Mouse (Mus musculus): ENCODE results near the gene Rgl3. TPM values are rescaled to one million over a fixed set of nuclear protein-coding genes. Genes with fewer than 3 reads are reported as not detected.

Rgl3 gene
- polyA plus RNA-seq, 1 experiment from 2014 or later = 34.2 TPM

DNA sequence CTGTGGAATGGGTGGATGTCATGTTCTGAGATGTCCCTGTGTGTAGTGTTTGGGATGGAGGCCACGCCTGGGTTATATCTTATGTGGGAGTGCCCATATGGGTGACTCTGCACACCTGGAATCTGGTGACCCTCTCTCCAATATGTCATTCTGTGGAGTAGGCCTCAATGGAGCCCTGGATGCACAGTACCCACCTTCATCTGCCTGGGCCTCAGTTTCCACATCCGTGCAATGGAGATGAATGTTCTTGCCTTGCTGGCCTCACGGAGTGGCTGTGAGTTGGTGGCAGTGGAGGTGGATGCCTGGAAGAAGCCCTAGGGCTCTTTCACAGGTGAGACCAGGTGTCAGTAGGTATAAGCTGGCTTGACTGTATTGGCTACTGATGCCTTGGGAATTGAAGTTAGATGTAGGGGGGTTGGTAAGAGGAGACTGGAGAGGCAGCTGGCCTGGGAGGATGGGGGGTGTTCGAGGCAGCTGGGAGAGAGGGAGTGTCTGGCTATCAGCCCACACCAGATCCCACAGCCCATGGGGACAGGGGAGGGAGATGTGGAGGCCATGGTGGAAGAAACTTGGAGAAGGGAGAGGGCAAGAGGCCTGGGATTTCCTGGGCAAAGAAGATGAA, 50.9 kb downstream of the Rgl3 start:
- Histone ChIP-seq H3K9ac (replicated peaks; ENCODE audit: low read length) (no peak overlapping the region), H3K4me3 (ENCODE audit: low read length) (no peak overlapping the region), H3K4me1 (ENCODE audit: insufficient read depth, low read length) (peaks cover 9% of the 10 kb centered on the region; the same call in 1 of the 2 replicates), H3K27me3 (ENCODE audit: insufficient read depth, low read length) (no peaks in the 10 kb centered on the region), H3K36me3 (ENCODE audit: insufficient read depth, low read length) (no peaks in the 10 kb centered on the region), H3K9me3 (ENCODE audit: low read length) (no peaks in the 10 kb centered on the region), H3K27ac (ENCODE audit: low read length) (no peak overlapping the region), H3K4me2 (replicated peaks; ENCODE audit: low read depth, low read length) (no peak overlapping the region)
- WGBS = 83% methylated on average over 4 of the region's 4 CpGs
- no peak for ATAC-seq (ENCODE audit: low FRiP score, low TSS enrichment)

DNA sequence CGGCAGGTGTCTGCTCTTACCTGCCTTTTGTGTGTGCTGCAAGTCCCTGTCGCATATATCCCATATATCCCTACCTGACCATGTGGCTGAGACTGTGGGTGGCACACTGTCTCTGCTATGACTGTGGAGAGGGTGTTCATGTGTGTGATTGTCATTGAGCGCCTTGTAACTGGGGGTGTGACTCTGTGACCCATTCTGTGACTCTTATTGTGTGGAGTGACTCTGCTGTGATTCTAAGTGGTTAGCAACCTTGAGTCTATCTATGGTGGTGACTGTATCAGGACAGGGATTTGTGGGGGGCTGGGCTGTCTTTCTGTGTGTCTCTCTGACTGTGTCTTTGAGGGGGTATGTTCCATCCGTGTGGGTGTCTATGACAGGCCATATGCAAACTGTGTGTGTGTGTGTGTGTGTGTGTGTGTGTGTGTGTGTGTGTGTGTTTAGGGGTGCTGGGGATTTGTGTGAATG, 51.5 kb downstream of the Rgl3 start:
- Histone ChIP-seq H3K9me3 (ENCODE audit: low read length) (no peaks in the 10 kb centered on the region), H3K4me2 (replicated peaks; ENCODE audit: low read depth, low read length) (peak overlapping the region; percentile 75), H3K27me3 (ENCODE audit: insufficient read depth, low read length) (no peaks in the 10 kb centered on the region), H3K9ac (replicated peaks; ENCODE audit: low read length) (no peak overlapping the region), H3K4me1 (ENCODE audit: insufficient read depth, low read length) (peaks cover 9% of the 10 kb centered on the region; the same call in 1 of the 2 replicates), H3K36me3 (ENCODE audit: insufficient read depth, low read length) (no peaks in the 10 kb centered on the region), H3K4me3 (ENCODE audit: low read length) (no peak overlapping the region), H3K27ac (ENCODE audit: low read length) (no peak overlapping the region)
- ATAC-seq (ENCODE audit: low FRiP score, low TSS enrichment) = no peak
- 79% methylated on average over 4 of the region's 4 CpGs for WGBS

DNA sequence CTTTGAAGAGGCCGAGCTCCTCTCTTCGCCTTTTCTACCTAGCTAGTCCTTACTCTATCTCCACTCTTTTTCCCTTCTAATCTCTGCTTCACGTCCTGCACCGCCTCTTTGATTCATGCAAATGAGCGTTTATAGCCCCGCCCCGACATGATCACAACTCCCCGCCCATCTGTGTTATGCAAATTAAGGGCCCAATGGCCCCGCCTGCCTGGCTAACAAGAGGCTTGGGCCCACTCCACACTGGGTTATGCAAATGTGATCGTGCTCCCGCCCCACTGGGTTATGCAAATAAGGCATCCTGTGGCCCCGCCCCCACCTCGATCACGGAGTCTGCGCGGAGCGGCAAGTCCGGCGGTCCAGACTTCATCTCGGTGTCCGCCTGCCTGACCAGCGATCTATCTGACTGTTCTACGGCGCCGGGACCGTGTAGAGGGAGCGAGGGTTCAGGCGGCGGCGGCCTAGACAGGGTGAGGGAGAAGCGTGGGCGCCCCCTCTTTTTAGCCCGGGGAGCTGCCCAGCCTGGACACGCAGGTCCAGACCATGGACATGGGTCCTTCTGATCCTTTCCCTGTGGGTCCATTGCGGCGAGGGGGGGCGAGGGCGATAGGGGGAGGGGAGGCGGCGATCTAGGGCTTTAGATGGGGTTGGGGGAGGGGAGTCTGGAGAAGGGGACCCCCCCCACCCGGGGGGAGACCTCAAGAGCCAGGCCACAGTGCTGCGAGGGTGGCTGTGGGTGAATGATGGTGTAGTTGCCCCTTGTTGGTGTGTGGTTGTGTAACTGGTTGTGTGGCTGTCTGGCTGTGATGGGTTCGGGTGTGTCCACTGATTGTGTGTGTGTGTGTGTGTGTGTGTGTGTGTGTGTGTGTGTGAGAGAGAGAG, 52.3 kb downstream of the Rgl3 start, which contains the start of gene Plppr2:
Gene Plppr2, plus strand, starts transcription at position 342 of the 879 bp plus-strand sequence.
- Histone ChIP-seq H3K9ac (replicated peaks; ENCODE audit: low read length) (peak within 1 kb of the TSS; percentile 67), H3K4me3 (ENCODE audit: low read length) (peak within 1 kb of the TSS; percentile 65), H3K36me3 (ENCODE audit: insufficient read depth, low read length) (no peaks in the 10 kb centered on the region), H3K4me2 (replicated peaks; ENCODE audit: low read depth, low read length) (peak within 1 kb of the TSS; percentile 75), H3K4me1 (ENCODE audit: insufficient read depth, low read length) (peaks cover 9% of the 10 kb centered on the region; the same call in 1 of the 2 replicates), H3K27me3 (ENCODE audit: insufficient read depth, low read length) (no peaks in the 10 kb centered on the region), H3K9me3 (ENCODE audit: low read length) (no peaks in the 10 kb centered on the region), H3K27ac (ENCODE audit: low read length) (peak within 1 kb of the TSS; percentile 31; the same call in 1 of the 2 replicates)
- peak; percentile 98 for ATAC-seq (ENCODE audit: low FRiP score, low TSS enrichment)
- 3% methylated on average over 41 of the region's 43 CpGs for WGBS

DNA sequence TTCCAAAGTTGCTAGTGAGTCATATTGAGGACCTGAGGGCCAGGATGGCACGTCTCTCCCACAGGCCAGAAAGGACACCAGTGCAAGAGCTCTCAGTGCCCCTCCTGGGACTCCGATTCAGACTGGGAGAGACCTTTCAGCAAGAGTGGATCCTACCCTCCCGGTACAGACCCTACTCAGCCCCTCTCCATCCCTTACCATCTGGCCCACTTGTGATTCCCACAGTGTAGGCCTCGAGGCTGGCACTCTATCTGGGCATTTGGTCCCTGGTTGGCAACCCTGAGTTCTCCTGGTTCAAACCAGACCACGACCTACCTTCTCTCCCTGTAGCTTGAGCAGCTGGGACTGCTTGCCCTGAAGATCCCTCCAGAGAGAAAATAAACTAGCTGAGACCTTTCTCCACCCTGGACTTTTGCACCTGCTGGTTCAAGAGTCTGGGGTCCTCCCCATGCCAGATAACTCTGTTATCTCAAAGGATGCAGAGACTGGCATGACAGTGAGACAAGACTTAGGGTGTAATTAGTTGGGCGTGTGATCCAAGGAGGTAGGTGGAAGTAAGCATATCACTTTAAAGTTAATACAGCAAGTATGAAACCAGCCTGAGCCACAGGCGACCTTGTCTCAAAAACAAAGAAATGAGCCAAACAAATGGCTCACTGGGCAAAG, 53.6 kb downstream of the Rgl3 start:
- 86% methylated on average over 7 of the region's 7 CpGs for WGBS

DNA sequence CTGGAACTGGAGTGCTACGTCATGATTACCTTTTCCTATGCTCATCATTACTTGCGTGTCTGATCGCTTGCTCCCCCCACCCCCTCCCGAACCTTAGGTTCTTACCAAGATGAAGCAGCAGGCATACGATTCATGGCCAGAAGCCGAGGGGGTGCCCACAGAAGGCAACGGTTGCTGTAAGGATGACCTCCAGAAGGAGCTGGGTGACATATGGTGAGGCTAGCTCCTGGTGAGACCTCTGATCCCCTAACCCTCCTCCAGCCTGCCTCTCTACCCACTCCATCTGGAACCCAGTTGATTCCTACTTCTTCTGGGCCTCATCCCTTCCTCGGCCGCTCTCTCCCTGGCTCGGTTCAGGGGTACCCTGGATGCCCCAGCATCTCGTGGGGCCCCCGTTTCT, 55.2 kb downstream of the Rgl3 start:
- 89% methylated on average over 12 of the region's 12 CpGs for WGBS
- Histone ChIP-seq H3K27me3 (ENCODE audit: insufficient read depth, low read length) (no peaks in the 10 kb centered on the region), H3K4me3 (ENCODE audit: low read length) (no peak overlapping the region), H3K4me2 (replicated peaks; ENCODE audit: low read depth, low read length) (no peak overlapping the region), H3K9ac (replicated peaks; ENCODE audit: low read length) (no peak overlapping the region), H3K36me3 (ENCODE audit: insufficient read depth, low read length) (no peaks in the 10 kb centered on the region), H3K9me3 (ENCODE audit: low read length) (no peaks in the 10 kb centered on the region), H3K27ac (ENCODE audit: low read length) (no peak overlapping the region), H3K4me1 (ENCODE audit: insufficient read depth, low read length) (peaks cover 9% of the 10 kb centered on the region; the same call in 1 of the 2 replicates)
- ATAC-seq (ENCODE audit: low FRiP score, low TSS enrichment) = no peak

More for the DNA sequence above, 53.6 kb downstream of the Rgl3 start:
- Histone ChIP-seq H3K4me2 (replicated peaks; ENCODE audit: low read depth, low read length) (no peak overlapping the region), H3K36me3 (ENCODE audit: insufficient read depth, low read length) (no peaks in the 10 kb centered on the region), H3K4me3 (ENCODE audit: low read length) (no peak overlapping the region), H3K9me3 (ENCODE audit: low read length) (no peaks in the 10 kb centered on the region), H3K27ac (ENCODE audit: low read length) (no peak overlapping the region), H3K27me3 (ENCODE audit: insufficient read depth, low read length) (no peaks in the 10 kb centered on the region), H3K9ac (replicated peaks; ENCODE audit: low read length) (no peak overlapping the region), H3K4me1 (ENCODE audit: insufficient read depth, low read length) (peaks cover 9% of the 10 kb centered on the region; the same call in 1 of the 2 replicates)
- no peak for ATAC-seq (ENCODE audit: low FRiP score, low TSS enrichment)

DNA sequence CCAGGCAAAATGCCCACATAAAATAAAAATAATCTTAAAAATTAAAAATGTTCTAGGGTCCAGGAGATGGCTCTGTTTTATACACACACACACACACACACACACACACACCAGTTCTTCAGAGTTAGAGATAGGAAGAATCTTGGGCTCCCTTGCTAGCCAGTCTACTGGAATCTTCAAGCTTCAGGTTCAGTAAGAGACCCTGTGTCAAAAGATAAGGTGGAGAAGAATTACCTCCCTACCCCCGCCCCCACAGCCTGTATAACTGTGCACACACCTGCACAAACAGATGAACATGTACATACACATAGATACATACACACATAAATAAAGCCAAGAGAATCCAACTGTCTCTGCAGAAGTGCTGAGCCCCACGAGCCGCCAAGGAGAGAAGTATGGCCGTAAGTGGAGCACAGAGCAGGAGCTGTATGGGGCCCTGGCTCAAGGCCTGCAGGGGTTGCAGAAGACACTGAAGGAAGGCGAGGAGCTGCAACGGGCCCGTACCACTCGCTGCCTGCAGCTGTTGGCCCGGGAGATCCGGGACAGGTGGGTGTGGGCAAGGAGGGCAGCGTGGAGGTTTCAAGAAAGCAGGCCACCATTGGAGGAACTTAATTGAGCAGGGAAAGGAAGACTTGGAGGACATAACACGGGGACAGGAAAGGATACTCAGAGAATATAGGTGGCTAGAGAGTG, 56.7 kb downstream of the Rgl3 start:
- no peaks in the 10 kb centered on the region for H3K9me3 ChIP-seq (ENCODE audit: low read length)

DNA sequence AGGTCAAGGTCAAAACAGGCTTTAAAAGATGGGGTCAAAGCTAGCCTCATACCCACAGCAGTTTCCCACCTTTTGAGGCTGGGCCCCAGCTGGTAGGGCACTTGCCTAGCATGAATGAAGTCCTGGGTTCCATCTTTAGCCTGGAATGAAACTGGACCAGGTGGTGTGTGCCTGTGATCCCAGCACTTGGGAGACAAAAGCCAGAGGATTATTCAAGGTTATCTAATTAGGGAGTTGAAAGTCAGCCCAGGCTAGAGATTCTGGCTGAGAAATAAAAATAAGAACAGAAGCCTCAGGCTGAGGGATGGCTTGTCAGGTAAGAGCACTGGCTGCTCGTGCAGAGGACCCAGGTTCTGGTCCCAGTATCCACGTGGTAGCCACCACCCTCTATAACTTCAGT, 57.2 kb downstream of the Rgl3 start:
- Histone ChIP-seq H3K27ac (ENCODE audit: low read length) (no peak overlapping the region), H3K4me1 (ENCODE audit: insufficient read depth, low read length) (peaks cover 5% of the 10 kb centered on the region), H3K9ac (replicated peaks; ENCODE audit: low read length) (no peak overlapping the region), H3K27me3 (ENCODE audit: insufficient read depth, low read length) (no peaks in the 10 kb centered on the region), H3K4me3 (ENCODE audit: low read length) (no peak overlapping the region), H3K9me3 (ENCODE audit: low read length) (no peaks in the 10 kb centered on the region), H3K36me3 (ENCODE audit: insufficient read depth, low read length) (no peaks in the 10 kb centered on the region), H3K4me2 (replicated peaks; ENCODE audit: low read depth, low read length) (no peak overlapping the region)
- 80% methylated on average over 2 of the region's 2 CpGs for WGBS
- no peak for ATAC-seq (ENCODE audit: low FRiP score, low TSS enrichment)

More for the DNA sequence above, 56.7 kb downstream of the Rgl3 start:
- H3K27me3 ChIP-seq (ENCODE audit: insufficient read depth, low read length) = no peaks in the 10 kb centered on the region
- H3K4me2 ChIP-seq (replicated peaks; ENCODE audit: low read depth, low read length) = no peak overlapping the region
- no peaks in the 10 kb centered on the region for H3K36me3 ChIP-seq (ENCODE audit: insufficient read depth, low read length)
- 55% methylated on average over 12 of the region's 12 CpGs for WGBS
- H3K27ac ChIP-seq (ENCODE audit: low read length) = no peak overlapping the region
- no peak overlapping the region for H3K9ac ChIP-seq (replicated peaks; ENCODE audit: low read length)
- H3K4me1 ChIP-seq (ENCODE audit: insufficient read depth, low read length) = peaks cover 10% of the 10 kb centered on the region
- no peak for ATAC-seq (ENCODE audit: low FRiP score, low TSS enrichment)
- H3K4me3 ChIP-seq (ENCODE audit: low read length) = no peak overlapping the region

DNA sequence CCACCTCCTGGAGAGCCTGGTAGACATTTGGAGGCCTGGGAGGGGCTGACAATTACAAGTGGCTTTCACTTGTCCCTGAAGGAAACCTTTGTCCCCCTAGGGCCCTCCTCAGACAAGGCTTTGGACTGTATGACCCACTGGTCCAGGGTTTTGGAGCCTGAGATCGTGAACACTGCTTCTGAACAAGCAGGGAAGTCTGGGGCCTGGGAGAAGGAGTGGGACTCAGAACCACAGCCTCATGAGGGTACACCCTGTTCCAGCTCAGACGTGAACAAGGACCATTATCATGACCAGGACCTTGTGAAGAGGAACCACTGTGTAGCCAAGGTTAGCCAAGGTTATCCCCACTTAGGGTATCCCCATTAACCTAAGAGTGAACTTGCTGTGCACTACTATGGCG, 60.0 kb downstream of the Rgl3 start:
- ATAC-seq (ENCODE audit: low FRiP score, low TSS enrichment) = no peak
- no peak overlapping the region for H3K4me3 ChIP-seq (ENCODE audit: low read length)
- 82% methylated on average over 3 of the region's 3 CpGs for WGBS
- no peak overlapping the region for H3K9ac ChIP-seq (replicated peaks; ENCODE audit: low read length)
- H3K4me1 ChIP-seq (ENCODE audit: insufficient read depth, low read length) = peaks cover 18% of the 10 kb centered on the region
- no peak overlapping the region for H3K4me2 ChIP-seq (replicated peaks; ENCODE audit: low read depth, low read length)
- no peaks in the 10 kb centered on the region for H3K9me3 ChIP-seq (ENCODE audit: low read length)
- no peaks in the 10 kb centered on the region for H3K27me3 ChIP-seq (ENCODE audit: insufficient read depth, low read length)
- no peak overlapping the region for H3K27ac ChIP-seq (ENCODE audit: low read length)
- H3K36me3 ChIP-seq (ENCODE audit: insufficient read depth, low read length) = 0 out of 2 replicates have a peak, but pooled peaks cover 7% of the 10 kb centered on the region

DNA sequence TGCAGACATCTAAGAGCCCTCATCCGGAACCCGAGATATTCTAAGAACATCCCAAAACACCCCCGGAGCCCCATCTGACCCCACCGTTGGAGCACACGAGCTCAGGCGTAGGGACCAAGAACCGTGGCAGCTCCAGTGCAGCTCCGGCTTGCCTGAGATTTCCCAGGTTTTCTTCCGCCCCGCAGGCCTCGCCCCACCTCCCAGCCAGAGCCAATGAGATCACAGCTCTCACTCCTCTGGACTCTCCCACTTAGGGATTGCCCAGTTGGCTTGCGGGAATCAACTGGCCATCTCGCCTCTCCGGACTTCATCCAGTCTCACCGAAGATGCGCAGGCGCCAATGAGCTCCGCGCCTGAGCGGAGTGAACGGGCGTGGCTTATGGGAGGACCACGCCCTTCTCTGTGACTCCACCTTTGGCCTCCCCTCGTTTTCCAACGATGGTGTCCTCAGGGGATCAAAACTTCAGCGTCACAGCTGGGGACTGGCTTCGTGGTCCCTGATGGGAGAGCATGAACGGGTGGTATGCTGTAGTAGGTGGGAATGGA, 62.0 kb downstream of the Rgl3 start, which contains the start of the genes Ccdc159 and Tmem205:
Gene Ccdc159, plus strand, starts transcription at position 264 of the 546 bp plus-strand sequence.
Gene Tmem205, minus strand, starts transcription at position 349 of the 546 bp plus-strand sequence.
- Histone ChIP-seq H3K9ac (replicated peaks; ENCODE audit: low read length) (peak within 1 kb of the TSS; percentile 70), H3K27ac (ENCODE audit: low read length) (peak within 1 kb of the TSS; percentile 35), H3K9me3 (ENCODE audit: low read length) (no peaks in the 10 kb centered on the region), H3K4me2 (replicated peaks; ENCODE audit: low read depth, low read length) (peak within 1 kb of the TSS; percentile 64), H3K36me3 (ENCODE audit: insufficient read depth, low read length) (0 out of 2 replicates have a peak, but pooled peaks cover 9% of the 10 kb centered on the region), H3K27me3 (ENCODE audit: insufficient read depth, low read length) (no peaks in the 10 kb centered on the region), H3K4me1 (ENCODE audit: insufficient read depth, low read length) (peaks cover 28% of the 10 kb centered on the region), H3K4me3 (ENCODE audit: low read length) (peak within 1 kb of the TSS; percentile 60)
- ATAC-seq (ENCODE audit: low FRiP score, low TSS enrichment) = peak; percentile 99
- WGBS = 0% methylated on average over 28 of the region's 28 CpGs
